Mouse (Mus musculus) spleen, postnatal 36 days (tissue): ENCODE data around the gene Hspa1b.
"Not testable (repeated sequence)": the region's sequence is repeated elsewhere in the genome, so short reads cannot be mapped to it uniquely, and the experiment has no call there.

Experiments
- DNase-seq, 2 experiments: peaks; one replicate each; pipeline ENCODE4 v3.0.0; 2022; ENCODE audit warnings: low spot score in 2 of 2, mixed read lengths in 1 of 2

Gene Hspa1b

GRCm38 (mm10) chr17:34954831-34955230 lies 4.2 kb downstream of the Hspa1b start:
- no peak for DNase-seq

GRCm38 (mm10) chr17:34953904-34954303 lies 5.1 kb downstream of the Hspa1b start:
- no peak for DNase-seq

GRCm38 (mm10) chr17:34953258-34953657 lies 5.8 kb downstream of the Hspa1b start:
- DNase-seq = no peak

- peak; percentile 70 to 80 for DNase-seq
These were observed 6.5 kb downstream of the Hspa1b start for GRCm38 (mm10) chr17:34952378-34953040.

- no peak for DNase-seq
These were observed 7.2 kb downstream of the Hspa1b start for GRCm38 (mm10) chr17:34951636-34952377.

- no peak for DNase-seq
These were observed 8.3 kb downstream of the Hspa1b start for GRCm38 (mm10) chr17:34950514-34951455.

GRCm38 (mm10) chr17:34949553-34949969 lies 9.5 kb downstream of the Hspa1b start:
- DNase-seq = no peak

- DNase-seq = not testable (repeated sequence)
These were observed 10.1 kb downstream of the Hspa1b start for GRCm38 (mm10) chr17:34948721-34949552.

- DNase-seq = no peak
These were observed 11.4 kb downstream of the Hspa1b start for GRCm38 (mm10) chr17:34947606-34948005.

- DNase-seq = no peak
These were observed 12.4 kb downstream of the Hspa1b start for GRCm38 (mm10) chr17:34946486-34947140.

- DNase-seq = no peak
These were observed 14.7 kb downstream of the Hspa1b start for GRCm38 (mm10) chr17:34944362-34944761.

GRCm38 (mm10) chr17:34943128-34943815 lies 15.8 kb downstream of the Hspa1b start:
- no peak for DNase-seq

GRCm38 (mm10) chr17:34941344-34942041 lies 17.5 kb downstream of the Hspa1b start:
- no peak for DNase-seq

- DNase-seq = no peak
These were observed 21.0 kb downstream of the Hspa1b start for GRCm38 (mm10) chr17:34937960-34938505.

GRCm38 (mm10) chr17:34934830-34935229 lies 24.2 kb downstream of the Hspa1b start:
- peak in 1 of 2 experiments; percentile 27 for DNase-seq

- DNase-seq = no peak
These were observed 25.0 kb downstream of the Hspa1b start for GRCm38 (mm10) chr17:34934031-34934430.

GRCm38 (mm10) chr17:34932287-34932686 lies 26.8 kb downstream of the Hspa1b start:
- peak; percentile 60 to 72 for DNase-seq

GRCm38 (mm10) chr17:34931735-34932098 lies 27.3 kb downstream of the Hspa1b start:
- peak; percentile 48 to 52 for DNase-seq
